Mouse (Mus musculus): ENCODE results near the gene Zcchc17. TPM values are rescaled to one million over a fixed set of nuclear protein-coding genes. Genes with fewer than 3 reads are reported as not detected.
A peak's percentile ranks its signal among the peaks of the same experiment; 100 is the strongest.

Gene Zcchc17
- polyA plus RNA-seq, 1 experiment = 77.8 TPM

GRCm38 (mm10) chr4:130296243-130296965 lies 63.3 kb downstream of the Zcchc17 start:
- Histone ChIP-seq H3K4me3 (ENCODE audit: insufficient read depth, low read length) (no peak overlapping the region), H3K4me1 (ENCODE audit: control insufficient read depth, insufficient read depth, low read length) (no peaks in the 10 kb centered on the region), H3K27ac (ENCODE audit: insufficient read depth, low read length) (no peak overlapping the region)
- TF ChIP-seq CTCF (IDR thresholded peaks at IDR 0.05; ENCODE audit: extremely low read depth, insufficient read depth, low read length) = no peak

DNA sequence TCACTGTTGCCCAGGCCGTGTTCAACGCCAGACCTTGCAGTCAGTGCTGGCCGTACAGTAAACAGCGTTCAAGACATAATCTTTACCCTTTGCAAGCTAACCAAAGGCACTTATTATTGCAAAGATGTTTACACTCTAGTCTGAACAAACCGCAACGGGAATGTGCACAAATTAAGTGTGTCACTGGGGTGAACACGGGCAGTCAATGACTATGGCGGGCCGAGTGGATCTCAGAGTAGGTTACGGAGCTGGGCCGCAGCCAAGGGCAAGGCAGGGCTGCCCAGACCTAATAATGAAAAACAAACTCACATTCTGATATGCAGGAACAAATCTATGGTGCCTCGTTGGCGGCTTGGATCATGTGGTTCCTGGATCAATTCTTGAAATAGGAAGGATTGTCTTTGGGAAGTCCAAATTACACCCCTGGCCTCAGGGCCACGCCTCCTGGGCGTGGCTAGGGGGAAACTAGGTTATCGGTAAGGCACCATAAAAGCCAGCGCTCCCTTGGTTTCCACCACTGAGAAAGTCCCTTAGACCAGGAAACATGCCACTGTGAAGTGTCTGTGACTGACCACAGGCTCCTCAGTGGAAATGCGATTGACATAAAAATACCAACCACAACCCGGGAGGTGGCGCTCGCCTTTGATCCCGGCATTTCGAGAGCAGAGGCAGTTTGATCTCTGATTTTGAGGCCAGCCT lies 64.5 kb downstream of the Zcchc17 start:
- H3K4me3 ChIP-seq (ENCODE audit: insufficient read depth, low read length) = no peak overlapping the region
- no peak overlapping the region for H3K27ac ChIP-seq (ENCODE audit: insufficient read depth, low read length)
- no peaks in the 10 kb centered on the region for H3K4me1 ChIP-seq (ENCODE audit: control insufficient read depth, insufficient read depth, low read length)
- no peak for TF ChIP-seq CTCF (IDR thresholded peaks at IDR 0.05; ENCODE audit: extremely low read depth, insufficient read depth, low read length)

DNA sequence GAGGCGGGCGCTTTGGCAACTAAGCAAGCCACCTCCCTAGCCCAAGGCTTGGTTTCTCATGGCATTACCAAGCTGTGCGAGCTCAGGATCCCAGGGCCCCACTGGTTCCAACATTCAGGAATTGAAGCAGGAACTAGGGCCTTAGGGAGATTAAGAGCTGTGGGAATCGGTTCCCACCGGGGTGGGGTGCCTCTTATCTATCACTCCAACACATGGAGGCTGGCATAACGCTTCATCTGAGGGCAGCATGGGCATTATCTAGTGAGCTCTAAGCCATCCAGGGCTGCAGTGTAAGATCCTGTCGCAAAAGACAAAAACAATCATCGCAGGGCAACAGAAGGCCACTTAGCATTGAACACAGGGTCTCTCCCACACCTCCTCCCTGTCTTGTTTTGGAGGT lies 65.2 kb downstream of the Zcchc17 start:
- Histone ChIP-seq H3K27ac (ENCODE audit: insufficient read depth, low read length) (no peak overlapping the region), H3K4me3 (ENCODE audit: insufficient read depth, low read length) (no peak overlapping the region), H3K4me1 (ENCODE audit: control insufficient read depth, insufficient read depth, low read length) (no peaks in the 10 kb centered on the region)
- TF ChIP-seq CTCF (IDR thresholded peaks at IDR 0.05; ENCODE audit: extremely low read depth, insufficient read depth, low read length) (no peak), POLR2A (IDR thresholded peaks at IDR 0.05; ENCODE audit: extremely low read depth, insufficient read depth, low read length) (no peak)

- H3K27ac ChIP-seq (ENCODE audit: insufficient read depth, low read length) = no peak overlapping the region
- H3K4me1 ChIP-seq (ENCODE audit: control insufficient read depth, insufficient read depth, low read length) = no peaks in the 10 kb centered on the region
- no peak overlapping the region for H3K4me3 ChIP-seq (ENCODE audit: insufficient read depth, low read length)
- TF ChIP-seq CTCF (IDR thresholded peaks at IDR 0.05; ENCODE audit: extremely low read depth, insufficient read depth, low read length) (peak; percentile 95), POLR2A (IDR thresholded peaks at IDR 0.05; ENCODE audit: extremely low read depth, insufficient read depth, low read length) (no peak)
These were observed 67.5 kb downstream of the Zcchc17 start for GRCm38 (mm10) chr4:130292271-130292670.

- TF ChIP-seq CTCF (IDR thresholded peaks at IDR 0.05; ENCODE audit: extremely low read depth, insufficient read depth, low read length) (no peak), POLR2A (IDR thresholded peaks at IDR 0.05; ENCODE audit: extremely low read depth, insufficient read depth, low read length) (no peak)
- no peak overlapping the region for H3K27ac ChIP-seq (ENCODE audit: insufficient read depth, low read length)
These were observed 69.9 kb downstream of the Zcchc17 start for GRCm38 (mm10) chr4:130289824-130290223.

GRCm38 (mm10) chr4:130286531-130286930 lies 73.2 kb downstream of the Zcchc17 start:
- Histone ChIP-seq H3K4me3 (ENCODE audit: insufficient read depth, low read length) (no peak overlapping the region), H3K4me1 (ENCODE audit: control insufficient read depth, insufficient read depth, low read length) (no peaks in the 10 kb centered on the region), H3K27ac (ENCODE audit: insufficient read depth, low read length) (no peak overlapping the region)
- no peak for TF ChIP-seq CTCF (IDR thresholded peaks at IDR 0.05; ENCODE audit: extremely low read depth, insufficient read depth, low read length)

More at GRCm38 (mm10) chr4:130289824-130290223, 69.9 kb downstream of the Zcchc17 start:
- no peak overlapping the region for H3K4me3 ChIP-seq (ENCODE audit: insufficient read depth, low read length)
- no peaks in the 10 kb centered on the region for H3K4me1 ChIP-seq (ENCODE audit: control insufficient read depth, insufficient read depth, low read length)

DNA sequence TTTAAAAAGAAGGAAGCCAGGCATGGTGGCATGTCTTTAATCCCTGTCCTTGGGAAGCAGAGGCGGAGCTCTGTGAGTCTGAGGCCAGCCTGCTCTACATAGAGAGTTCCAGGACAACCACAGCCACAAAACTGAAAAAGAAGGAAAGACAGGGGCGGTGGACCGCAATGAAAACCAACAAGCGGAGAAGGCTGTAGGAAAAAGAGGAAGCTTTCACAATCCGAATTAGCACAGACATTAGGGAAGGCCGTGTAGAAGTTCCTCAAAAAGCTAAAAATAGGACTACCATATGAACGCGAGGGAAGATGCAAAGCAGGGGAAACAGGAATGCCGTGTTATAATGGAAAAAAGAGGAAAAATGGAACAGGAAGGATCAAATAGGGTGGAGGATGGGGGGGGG lies 75.9 kb downstream of the Zcchc17 start:
- TF ChIP-seq CTCF (IDR thresholded peaks at IDR 0.05; ENCODE audit: extremely low read depth, insufficient read depth, low read length) (no peak), POLR2A (IDR thresholded peaks at IDR 0.05; ENCODE audit: extremely low read depth, insufficient read depth, low read length) (no peak)
- no peak overlapping the region for H3K27ac ChIP-seq (ENCODE audit: insufficient read depth, low read length)
- no peak overlapping the region for H3K4me3 ChIP-seq (ENCODE audit: insufficient read depth, low read length)
- H3K4me1 ChIP-seq (ENCODE audit: control insufficient read depth, insufficient read depth, low read length) = no peaks in the 10 kb centered on the region

DNA sequence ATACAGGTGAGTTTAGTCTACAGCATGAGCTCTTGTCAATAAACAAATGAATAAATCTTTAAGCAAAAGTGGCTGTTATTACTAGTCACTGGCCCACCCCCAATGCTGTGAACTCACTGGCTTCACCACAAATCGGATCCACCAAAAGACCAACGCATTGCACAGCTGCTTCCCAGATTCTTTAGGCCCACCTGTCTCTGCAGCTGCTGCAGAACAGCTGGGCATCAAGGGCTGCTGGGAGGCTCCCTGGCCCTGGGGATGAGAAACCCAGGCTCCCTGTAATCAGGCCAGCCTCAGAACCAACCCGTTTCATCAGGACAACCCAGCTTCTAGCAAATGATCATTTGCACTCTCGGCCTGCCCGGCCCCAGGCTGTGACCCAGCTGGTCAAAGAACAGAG lies 76.9 kb downstream of the Zcchc17 start:
- H3K4me3 ChIP-seq (ENCODE audit: insufficient read depth, low read length) = no peak overlapping the region
- no peak for TF ChIP-seq POLR2A (IDR thresholded peaks at IDR 0.05; ENCODE audit: extremely low read depth, insufficient read depth, low read length)
- TF ChIP-seq CTCF (IDR thresholded peaks at IDR 0.05; ENCODE audit: extremely low read depth, insufficient read depth, low read length) = no peak
- H3K27ac ChIP-seq (ENCODE audit: insufficient read depth, low read length) = no peak overlapping the region
- no peaks in the 10 kb centered on the region for H3K4me1 ChIP-seq (ENCODE audit: control insufficient read depth, insufficient read depth, low read length)

DNA sequence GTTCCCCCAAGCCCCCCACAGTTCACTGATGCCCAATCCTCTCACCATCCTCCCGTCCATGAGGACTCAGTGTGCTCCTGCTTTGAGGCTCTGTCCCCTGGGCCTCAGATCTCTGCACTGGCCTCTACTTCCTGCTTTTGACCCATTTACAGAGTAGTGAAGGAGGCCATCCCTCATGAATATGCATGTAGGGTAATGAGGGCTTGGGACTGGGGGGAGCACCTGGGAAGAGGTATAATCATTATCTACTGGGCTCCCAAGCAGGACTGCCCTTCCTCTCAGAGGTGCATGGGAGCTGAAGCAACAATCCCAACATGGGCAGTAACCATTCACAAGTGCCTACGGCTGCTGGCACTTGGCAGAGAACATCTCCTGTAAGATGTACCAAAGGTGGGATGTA lies 80.6 kb downstream of the Zcchc17 start, which contains the start of gene Serinc2:
Serinc2 (minus strand) TSS at position 101 of the 400 bp plus-strand sequence.
- Histone ChIP-seq H3K4me1 (ENCODE audit: control insufficient read depth, insufficient read depth, low read length) (no peaks in the 10 kb centered on the region), H3K4me3 (ENCODE audit: insufficient read depth, low read length) (no peak within 1 kb of the TSS), H3K27ac (ENCODE audit: insufficient read depth, low read length) (no peak within 1 kb of the TSS)
- no peak for TF ChIP-seq CTCF (IDR thresholded peaks at IDR 0.05; ENCODE audit: extremely low read depth, insufficient read depth, low read length)

DNA sequence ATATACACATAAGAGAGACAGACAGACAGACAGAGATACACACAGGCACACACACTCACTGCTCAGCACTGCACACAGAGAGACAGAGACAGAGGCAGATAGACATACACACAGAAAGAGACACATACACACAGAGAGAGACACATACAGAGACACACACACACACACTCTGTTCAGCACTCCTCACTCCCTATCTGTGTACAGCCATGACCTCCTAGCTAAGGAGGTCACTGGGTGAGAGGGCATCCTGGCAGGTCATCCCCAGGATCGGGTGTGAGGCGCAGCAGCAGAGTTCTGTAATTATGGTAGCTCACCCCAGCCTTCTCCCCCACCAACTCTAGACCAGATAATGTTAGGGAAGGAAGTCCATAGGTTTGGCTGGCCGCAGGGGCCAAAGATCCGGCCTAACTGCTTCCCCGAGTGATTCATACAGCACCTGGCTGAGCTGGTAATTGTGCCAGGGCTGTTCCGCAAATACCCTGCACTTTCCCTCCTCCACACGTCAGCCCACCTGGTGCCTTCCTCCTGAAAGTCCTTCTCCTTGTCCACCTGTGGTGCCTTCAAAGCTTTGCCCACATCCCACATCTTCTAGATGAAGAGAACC lies 83.1 kb downstream of the Zcchc17 start:
- TF ChIP-seq POLR2A (IDR thresholded peaks at IDR 0.05; ENCODE audit: extremely low read depth, insufficient read depth, low read length) = no peak
- no peak for TF ChIP-seq CTCF (IDR thresholded peaks at IDR 0.05; ENCODE audit: extremely low read depth, insufficient read depth, low read length)
- Histone ChIP-seq H3K27ac (ENCODE audit: insufficient read depth, low read length) (no peak overlapping the region), H3K4me1 (ENCODE audit: control insufficient read depth, insufficient read depth, low read length) (no peaks in the 10 kb centered on the region), H3K4me3 (ENCODE audit: insufficient read depth, low read length) (no peak overlapping the region)

All from cortical plate, adult 2 months (tissue).